Mouse (Mus musculus) cortical plate, adult 2 months (tissue): ENCODE measurements around the gene Ier2. TPM values are rescaled to one million over a fixed set of nuclear protein-coding genes. Genes with fewer than 3 reads are reported as not detected.
A peak's percentile ranks its signal among the peaks of the same experiment; 100 is the strongest.

Source experiments
- H3K27ac ChIP-seq: fragments of 200-500 bp; 2 replicates; pipeline ENCODE4 v1.5.1; 2012; ENCODE audit warnings: low read length, control low read depth, inconsistent platforms; ENCODE audit not compliant: insufficient read depth
- H3K4me1 ChIP-seq: fragments of 200-500 bp; 2 replicates; pipeline ENCODE4 v1.6.1; 2011; ENCODE audit warnings: low read length; ENCODE audit not compliant: control insufficient read depth, insufficient read depth
- H3K4me3 ChIP-seq: fragments of 200-500 bp; 2 replicates; pipeline ENCODE4 v1.5.1; 2011; ENCODE audit warnings: mild to moderate bottlenecking, low read length, control low read depth; ENCODE audit not compliant: insufficient read depth
- CTCF ChIP-seq: fragments of 200-500 bp; IDR thresholded peaks from 2 replicates; pipeline ENCODE4 v1.5.1; 2011; ENCODE audit warnings: mild to moderate bottlenecking, control low read depth, low read length; ENCODE audit not compliant: insufficient read depth; ENCODE audit errors: extremely low read depth
- POLR2A ChIP-seq: fragments of 200-500 bp; IDR thresholded peaks from 2 replicates; pipeline ENCODE4 v1.6.1; 2011; ENCODE audit warnings: mild to moderate bottlenecking, low read length, control low read depth; ENCODE audit not compliant: insufficient read depth; ENCODE audit errors: extremely low read depth
- polyA plus RNA-seq: library from polyadenylated mRNA; depleted of rRNA; stranded (reverse); fragments of >200 nt; gene quantifications from 2 replicates; pipeline ENCODE4 v1.2.3, GENCODE M21; 2012

The Ier2 gene
- polyA plus RNA-seq, 1 experiment, result 13.4 TPM

GRCm38 (mm10) chr8:84663483-84664327 lies 1.1 kb upstream of the Ier2 start:
- peak overlapping the region; percentile 68 for H3K4me3 ChIP-seq
- peak overlapping the region; percentile 33 for H3K27ac ChIP-seq
- 0 out of 2 replicates have a peak, but pooled peaks cover 2% of the 10 kb centered on the region for H3K4me1 ChIP-seq
- TF ChIP-seq POLR2A, result peak; percentile 66
- TF ChIP-seq CTCF, result no peak

GRCm38 (mm10) chr8:84661961-84662571 lies 586 bp downstream of the Ier2 start:
- H3K4me3 ChIP-seq, result peak overlapping the region; percentile 70
- 0 out of 2 replicates have a peak, but pooled peaks cover 2% of the 10 kb centered on the region for H3K4me1 ChIP-seq
- no peak for TF ChIP-seq POLR2A
- TF ChIP-seq CTCF, result no peak
- peak overlapping the region; percentile 57 for H3K27ac ChIP-seq

GRCm38 (mm10) chr8:84661458-84661871 lies 1.2 kb downstream of the Ier2 start:
- Histone ChIP-seq H3K4me1 (0 out of 2 replicates have a peak, but pooled peaks cover 2% of the 10 kb centered on the region), H3K27ac (peak overlapping the region; percentile 57), H3K4me3 (peak overlapping the region; percentile 70)
- TF ChIP-seq CTCF, result no peak
- no peak for TF ChIP-seq POLR2A

GRCm38 (mm10) chr8:84660819-84661457 lies 1.7 kb downstream of the Ier2 start:
- 0 out of 2 replicates have a peak, but pooled peaks cover 2% of the 10 kb centered on the region for H3K4me1 ChIP-seq
- peak overlapping the region; percentile 70 for H3K4me3 ChIP-seq
- TF ChIP-seq POLR2A (no peak), CTCF (no peak)
- no peak overlapping the region for H3K27ac ChIP-seq

GRCm38 (mm10) chr8:84659936-84660818 lies 2.5 kb downstream of the Ier2 start:
- Histone ChIP-seq H3K27ac (no peak overlapping the region), H3K4me1 (0 out of 2 replicates have a peak, but pooled peaks cover 2% of the 10 kb centered on the region), H3K4me3 (no peak overlapping the region; the same call in 1 of the 2 replicates)
- TF ChIP-seq POLR2A, result no peak
- no peak for TF ChIP-seq CTCF

- no peak for TF ChIP-seq CTCF
- TF ChIP-seq POLR2A, result no peak
- Histone ChIP-seq H3K4me1 (0 out of 2 replicates have a peak, but pooled peaks cover 2% of the 10 kb centered on the region), H3K4me3 (no peak overlapping the region), H3K27ac (no peak overlapping the region)
Observed at GRCm38 (mm10) chr8:84658951-84659350, 3.7 kb downstream of the Ier2 start.

- H3K27ac ChIP-seq, result no peak overlapping the region
- H3K4me3 ChIP-seq, result no peak overlapping the region
- H3K4me1 ChIP-seq, result no peaks in the 10 kb centered on the region
- TF ChIP-seq POLR2A, result no peak
- TF ChIP-seq CTCF, result no peak
Observed at GRCm38 (mm10) chr8:84657680-84658079, 5.0 kb downstream of the Ier2 start.

- TF ChIP-seq POLR2A (no peak), CTCF (no peak)
- Histone ChIP-seq H3K27ac (no peak overlapping the region), H3K4me1 (no peaks in the 10 kb centered on the region), H3K4me3 (no peak overlapping the region)
Observed at GRCm38 (mm10) chr8:84657203-84657602, 5.4 kb downstream of the Ier2 start.

GRCm38 (mm10) chr8:84656641-84657126 lies 6.0 kb downstream of the Ier2 start:
- Histone ChIP-seq H3K27ac (peak overlapping the region; percentile 87), H3K4me3 (peak overlapping the region; percentile 24; the same call in 1 of the 2 replicates), H3K4me1 (no peaks in the 10 kb centered on the region)
- no peak for TF ChIP-seq CTCF
- TF ChIP-seq POLR2A, result 0 out of 2 replicates have a peak, but pooled peaks have one; percentile 36
